Mouse (Mus musculus) mature B cell (primary cell): ENCODE results near the gene Tmem53.

Source experiments
- in situ Hi-C: fragments of 300-500 bp; cut with MboI; formaldehyde crosslinking; loops from 2 replicates; pipeline ENCODE4 v1.14.3; 2019

Tmem53 gene

DNA sequence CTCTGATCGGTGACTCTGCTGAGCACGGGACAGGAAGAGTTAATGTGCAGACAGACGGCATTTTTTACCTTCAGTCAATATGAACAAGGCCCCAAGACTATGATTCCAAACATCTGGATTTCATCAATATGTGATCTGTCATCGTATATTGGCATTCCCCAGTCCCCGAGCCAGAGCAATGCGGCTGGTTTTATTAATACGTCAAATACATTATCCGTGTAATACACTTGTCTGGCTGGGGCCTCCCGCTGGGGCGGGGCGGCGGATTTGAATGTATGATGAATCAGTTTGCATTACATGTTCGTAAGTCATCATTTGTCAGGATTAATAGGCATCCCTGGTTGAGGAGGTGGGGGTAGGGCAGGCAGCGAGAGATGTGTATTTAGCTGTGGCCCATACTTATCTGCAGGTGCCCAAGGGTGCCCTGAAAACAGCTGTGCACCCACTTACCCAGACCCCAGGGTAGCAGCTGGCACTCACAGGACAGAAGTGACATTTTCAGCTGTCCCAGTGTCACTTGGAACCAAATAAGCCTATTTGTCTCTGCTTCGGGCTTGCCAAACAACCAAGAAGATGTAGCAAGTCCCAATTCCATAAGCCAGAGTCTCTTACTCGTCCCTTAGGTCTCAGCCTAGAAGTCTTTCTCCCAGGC, 63.2 kb downstream of the Tmem53 start:
- in situ Hi-C loops: no loop called here

DNA sequence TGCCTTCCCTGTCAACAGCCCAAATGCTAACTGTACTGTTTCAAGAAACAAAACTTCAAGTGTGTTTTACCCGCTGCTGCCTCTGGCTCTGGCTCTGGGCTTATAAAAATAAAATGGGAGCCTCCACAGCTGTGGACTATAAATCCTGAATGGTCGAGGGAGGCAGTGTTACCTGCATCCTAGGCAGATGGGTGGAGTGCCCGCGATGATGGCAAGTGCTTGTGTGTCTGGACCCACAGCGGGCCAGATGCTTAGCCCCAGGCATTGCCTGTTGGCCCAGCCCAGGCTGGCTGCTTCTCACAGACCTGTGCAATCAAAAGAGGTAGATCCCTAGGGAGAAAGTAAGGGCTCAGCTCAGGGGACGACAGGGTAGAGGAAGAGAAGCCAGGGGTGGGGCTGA, 65.0 kb downstream of the Tmem53 start:
- in situ Hi-C loops: no loop called here

DNA sequence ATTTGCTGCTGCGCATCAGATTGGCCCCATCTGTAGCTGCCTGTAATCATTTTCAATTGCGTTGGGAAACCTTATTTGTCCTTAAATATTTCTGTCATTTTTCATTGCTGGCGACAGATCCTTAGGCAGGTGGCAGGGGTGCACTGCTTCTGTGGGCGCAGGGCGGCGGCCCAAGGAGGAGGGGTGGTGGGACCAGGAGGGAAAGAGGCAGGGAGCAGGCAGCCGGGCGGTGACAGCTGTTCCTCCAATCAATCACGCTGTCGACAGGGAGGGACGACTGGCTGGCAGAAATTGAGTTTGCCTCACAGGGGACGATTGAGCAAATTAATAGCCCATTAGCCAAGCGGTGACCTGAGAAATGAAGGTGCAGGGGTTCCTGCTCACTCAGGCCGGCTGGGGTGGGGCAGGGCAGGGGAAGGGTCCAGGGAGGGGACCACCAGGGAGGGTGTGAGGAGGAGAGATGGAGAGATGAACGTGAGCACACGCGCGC, 66.0 kb downstream of the Tmem53 start:
- in situ Hi-C loops: no loop called here
